Mouse (Mus musculus): ENCODE measurements around the gene Cfap299. TPM values are rescaled to one million over a fixed set of nuclear protein-coding genes. Genes with fewer than 3 reads are reported as not detected.

Cfap299 gene
- polyA plus RNA-seq, 1 experiment from 2014 or later = not detected

DNA sequence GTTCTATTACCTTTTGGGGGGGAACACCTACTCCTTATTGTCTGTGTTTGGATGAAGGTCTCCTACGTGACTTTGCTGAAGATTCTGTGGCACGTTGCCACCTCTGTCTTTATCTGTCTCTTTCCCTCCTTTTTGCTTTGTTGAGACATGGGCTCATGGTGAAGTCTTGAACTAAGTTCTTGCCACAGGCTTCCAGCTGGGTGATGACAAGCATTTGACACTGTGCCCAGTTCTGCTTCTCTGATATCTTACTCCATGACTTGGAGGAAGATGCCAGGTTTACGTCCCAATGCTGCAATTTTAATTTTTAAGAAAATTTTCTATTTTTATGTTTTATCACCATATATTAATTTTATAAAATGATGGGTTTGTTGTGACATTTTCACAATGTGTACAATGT lies 147.4 kb downstream of the Cfap299 start:
- Histone ChIP-seq H3K9me3 (replicated peaks; ENCODE audit: control insufficient read depth, low read length) (no peaks in the 10 kb centered on the region), H3K27ac (ENCODE audit: low read length) (no peak overlapping the region), H3K4me2 (ENCODE audit: low read depth, low read length) (no peak overlapping the region), H3K9ac (ENCODE audit: low read depth, low read length) (no peak overlapping the region), H3K4me1 (ENCODE audit: control insufficient read depth, low read depth, low read length) (no peaks in the 10 kb centered on the region), H3K4me3 (ENCODE audit: low read depth, low read length) (no peak overlapping the region), H3K36me3 (ENCODE audit: control insufficient read depth, insufficient read depth) (no peaks in the 10 kb centered on the region), H3K27me3 (ENCODE audit: control insufficient read depth, insufficient read depth, low read depth, low read length) (no peaks in the 10 kb centered on the region)
- ATAC-seq (ENCODE audit: low read depth) = no peak
- 62% methylated on average over 3 of the region's 3 CpGs for WGBS (ENCODE audit: insufficient replicate concordance)

GRCm38 (mm10) chr5:98477261-98477660 lies 148.2 kb downstream of the Cfap299 start:
- Histone ChIP-seq H3K4me1 (ENCODE audit: control insufficient read depth, low read depth, low read length) (no peaks in the 10 kb centered on the region), H3K9me3 (replicated peaks; ENCODE audit: control insufficient read depth, low read length) (no peaks in the 10 kb centered on the region), H3K27ac (ENCODE audit: low read length) (no peak overlapping the region), H3K4me2 (ENCODE audit: low read depth, low read length) (no peak overlapping the region), H3K27me3 (ENCODE audit: control insufficient read depth, insufficient read depth, low read depth, low read length) (no peaks in the 10 kb centered on the region), H3K9ac (ENCODE audit: low read depth, low read length) (no peak overlapping the region), H3K36me3 (ENCODE audit: control insufficient read depth, insufficient read depth) (no peaks in the 10 kb centered on the region), H3K4me3 (ENCODE audit: low read depth, low read length) (no peak overlapping the region)
- WGBS (ENCODE audit: insufficient replicate concordance) = 74% methylated on average over 8 of the region's 8 CpGs
- no peak for ATAC-seq (ENCODE audit: low read depth)

- Histone ChIP-seq H3K27ac (ENCODE audit: low read length) (no peak overlapping the region), H3K36me3 (ENCODE audit: control insufficient read depth, insufficient read depth) (no peaks in the 10 kb centered on the region), H3K27me3 (ENCODE audit: control insufficient read depth, insufficient read depth, low read depth, low read length) (no peaks in the 10 kb centered on the region), H3K4me3 (ENCODE audit: low read depth, low read length) (no peak overlapping the region), H3K4me2 (ENCODE audit: low read depth, low read length) (no peak overlapping the region), H3K4me1 (ENCODE audit: control insufficient read depth, low read depth, low read length) (no peaks in the 10 kb centered on the region), H3K9me3 (replicated peaks; ENCODE audit: control insufficient read depth, low read length) (no peaks in the 10 kb centered on the region), H3K9ac (ENCODE audit: low read depth, low read length) (no peak overlapping the region)
- no peak for ATAC-seq (ENCODE audit: low read depth)
- WGBS (ENCODE audit: insufficient replicate concordance) = 62% methylated on average over 5 of the region's 5 CpGs
These were observed 154.4 kb downstream of the Cfap299 start for GRCm38 (mm10) chr5:98483507-98483906.

- no peak overlapping the region for H3K4me3 ChIP-seq (ENCODE audit: low read depth, low read length)
- no peak for ATAC-seq (ENCODE audit: low read depth)
- no peak overlapping the region for H3K27ac ChIP-seq (ENCODE audit: low read length)
- H3K4me1 ChIP-seq (ENCODE audit: control insufficient read depth, low read depth, low read length) = no peaks in the 10 kb centered on the region
- 56% methylated on average over 1 of the region's 1 CpGs for WGBS (ENCODE audit: insufficient replicate concordance)
- no peak overlapping the region for H3K4me2 ChIP-seq (ENCODE audit: low read depth, low read length)
- no peaks in the 10 kb centered on the region for H3K36me3 ChIP-seq (ENCODE audit: control insufficient read depth, insufficient read depth)
- no peak overlapping the region for H3K9ac ChIP-seq (ENCODE audit: low read depth, low read length)
- H3K9me3 ChIP-seq (replicated peaks; ENCODE audit: control insufficient read depth, low read length) = no peaks in the 10 kb centered on the region
- no peaks in the 10 kb centered on the region for H3K27me3 ChIP-seq (ENCODE audit: control insufficient read depth, insufficient read depth, low read depth, low read length)
These were observed 156.1 kb downstream of the Cfap299 start for GRCm38 (mm10) chr5:98485189-98485588.

DNA sequence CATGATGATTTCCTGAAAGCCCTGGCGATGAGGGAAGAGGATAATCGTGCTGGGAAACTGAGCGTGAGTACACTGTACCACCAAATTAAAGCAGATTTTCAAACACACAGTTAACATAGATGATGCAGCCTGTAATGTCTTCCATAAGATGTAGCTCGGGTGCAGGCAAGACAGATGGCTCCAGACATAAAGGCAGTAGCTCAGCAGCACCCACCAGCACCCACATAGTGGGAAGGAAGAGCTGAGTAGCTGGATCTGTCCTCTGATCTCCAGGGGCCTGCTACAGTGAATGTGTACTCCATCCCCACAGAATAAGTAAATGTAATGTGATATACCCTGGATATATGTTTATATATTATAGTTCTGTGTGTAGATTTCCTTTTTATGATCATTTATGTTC lies 169.2 kb downstream of the Cfap299 start:
- Histone ChIP-seq H3K4me1 (ENCODE audit: control insufficient read depth, low read depth, low read length) (no peaks in the 10 kb centered on the region), H3K9ac (ENCODE audit: low read depth, low read length) (no peak overlapping the region), H3K27ac (ENCODE audit: low read length) (no peak overlapping the region), H3K36me3 (ENCODE audit: control insufficient read depth, insufficient read depth) (no peaks in the 10 kb centered on the region), H3K27me3 (ENCODE audit: control insufficient read depth, insufficient read depth, low read depth, low read length) (no peaks in the 10 kb centered on the region), H3K9me3 (replicated peaks; ENCODE audit: control insufficient read depth, low read length) (no peaks in the 10 kb centered on the region), H3K4me2 (ENCODE audit: low read depth, low read length) (no peak overlapping the region), H3K4me3 (ENCODE audit: low read depth, low read length) (no peak overlapping the region)
- WGBS (ENCODE audit: insufficient replicate concordance) = 56% methylated on average over 4 of the region's 4 CpGs
- ATAC-seq (ENCODE audit: low read depth) = no peak

DNA sequence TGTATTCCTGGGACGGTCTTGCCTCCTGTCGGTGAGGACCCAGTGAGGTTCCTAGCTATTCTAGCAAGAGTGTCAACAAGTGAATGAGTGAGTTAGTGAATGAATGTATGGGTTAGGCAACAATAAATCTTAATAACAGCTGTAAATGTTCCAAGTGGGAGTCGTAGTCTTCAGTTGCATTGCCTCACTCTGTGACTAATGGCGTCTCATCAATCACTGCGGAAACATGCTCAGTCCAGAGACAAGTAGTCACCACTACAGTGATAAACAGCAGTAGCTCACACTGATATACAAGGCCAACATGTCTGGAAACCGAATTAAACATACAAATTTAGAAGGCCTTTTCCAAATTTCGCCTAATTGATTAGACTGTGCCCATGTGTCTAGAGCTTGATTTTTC lies 187.1 kb downstream of the Cfap299 start:
- Histone ChIP-seq H3K9ac (ENCODE audit: low read depth, low read length) (no peak overlapping the region), H3K4me1 (ENCODE audit: control insufficient read depth, low read depth, low read length) (no peaks in the 10 kb centered on the region), H3K27ac (ENCODE audit: low read length) (no peak overlapping the region), H3K27me3 (ENCODE audit: control insufficient read depth, insufficient read depth, low read depth, low read length) (no peaks in the 10 kb centered on the region), H3K4me3 (ENCODE audit: low read depth, low read length) (no peak overlapping the region), H3K36me3 (ENCODE audit: control insufficient read depth, insufficient read depth) (no peaks in the 10 kb centered on the region), H3K4me2 (ENCODE audit: low read depth, low read length) (no peak overlapping the region), H3K9me3 (replicated peaks; ENCODE audit: control insufficient read depth, low read length) (no peaks in the 10 kb centered on the region)
- WGBS (ENCODE audit: insufficient replicate concordance) = 58% methylated on average over 7 of the region's 7 CpGs
- no peak for ATAC-seq (ENCODE audit: low read depth)

DNA sequence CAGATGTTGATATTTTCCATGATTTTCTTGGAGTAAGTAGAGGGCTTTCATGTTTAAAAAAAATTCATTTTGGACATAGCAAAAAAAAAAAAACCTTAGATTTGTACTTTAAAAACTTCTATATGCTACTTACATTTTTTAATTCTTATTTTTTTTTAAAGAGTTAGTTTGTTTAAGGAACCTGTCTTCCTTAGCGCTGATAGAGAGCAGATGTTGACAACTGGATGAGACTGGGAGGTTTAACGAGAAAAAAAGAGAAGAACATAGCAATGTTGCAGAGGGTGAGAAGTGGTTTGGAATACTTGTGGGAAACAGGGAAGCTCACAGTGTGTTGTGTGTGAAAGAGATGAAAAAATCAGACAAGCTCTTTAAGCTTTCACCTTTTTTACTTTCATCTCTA lies 191.0 kb downstream of the Cfap299 start:
- Histone ChIP-seq H3K27ac (ENCODE audit: low read length) (no peak overlapping the region), H3K4me2 (ENCODE audit: low read depth, low read length) (no peak overlapping the region), H3K4me3 (ENCODE audit: low read depth, low read length) (no peak overlapping the region), H3K27me3 (ENCODE audit: control insufficient read depth, insufficient read depth, low read depth, low read length) (no peaks in the 10 kb centered on the region), H3K9me3 (replicated peaks; ENCODE audit: control insufficient read depth, low read length) (no peaks in the 10 kb centered on the region), H3K4me1 (ENCODE audit: control insufficient read depth, low read depth, low read length) (no peaks in the 10 kb centered on the region), H3K9ac (ENCODE audit: low read depth, low read length) (no peak overlapping the region), H3K36me3 (ENCODE audit: control insufficient read depth, insufficient read depth) (no peaks in the 10 kb centered on the region)
- 55% methylated on average over 2 of the region's 2 CpGs for whole genome bisulfite sequencing (ENCODE audit: insufficient replicate concordance)
- ATAC-seq (ENCODE audit: low read depth) = no peak

- Histone ChIP-seq H3K4me2 (ENCODE audit: low read depth, low read length) (no peak overlapping the region), H3K36me3 (ENCODE audit: control insufficient read depth, insufficient read depth) (no peaks in the 10 kb centered on the region), H3K9ac (ENCODE audit: low read depth, low read length) (no peak overlapping the region), H3K9me3 (replicated peaks; ENCODE audit: control insufficient read depth, low read length) (no peaks in the 10 kb centered on the region), H3K27ac (ENCODE audit: low read length) (no peak overlapping the region), H3K4me1 (ENCODE audit: control insufficient read depth, low read depth, low read length) (no peaks in the 10 kb centered on the region), H3K27me3 (ENCODE audit: control insufficient read depth, insufficient read depth, low read depth, low read length) (no peaks in the 10 kb centered on the region), H3K4me3 (ENCODE audit: low read depth, low read length) (no peak overlapping the region)
- 67% methylated on average over 7 of the region's 7 CpGs for whole genome bisulfite sequencing (ENCODE audit: insufficient replicate concordance)
- ATAC-seq (ENCODE audit: low read depth) = no peak
These were observed 193.3 kb downstream of the Cfap299 start for GRCm38 (mm10) chr5:98522270-98522977.

GRCm38 (mm10) chr5:98523050-98523449 lies 193.9 kb downstream of the Cfap299 start:
- no peaks in the 10 kb centered on the region for H3K4me1 ChIP-seq (ENCODE audit: control insufficient read depth, low read depth, low read length)
- H3K27ac ChIP-seq (ENCODE audit: low read length) = no peak overlapping the region
- no peaks in the 10 kb centered on the region for H3K9me3 ChIP-seq (replicated peaks; ENCODE audit: control insufficient read depth, low read length)
- no peaks in the 10 kb centered on the region for H3K36me3 ChIP-seq (ENCODE audit: control insufficient read depth, insufficient read depth)
- WGBS (ENCODE audit: insufficient replicate concordance) = 63% methylated on average over 7 of the region's 7 CpGs
- H3K9ac ChIP-seq (ENCODE audit: low read depth, low read length) = no peak overlapping the region
- no peak for ATAC-seq (ENCODE audit: low read depth)
- no peaks in the 10 kb centered on the region for H3K27me3 ChIP-seq (ENCODE audit: control insufficient read depth, insufficient read depth, low read depth, low read length)
- no peak overlapping the region for H3K4me3 ChIP-seq (ENCODE audit: low read depth, low read length)
- H3K4me2 ChIP-seq (ENCODE audit: low read depth, low read length) = no peak overlapping the region
